Mouse (Mus musculus): ENCODE data around the gene Dimt1. TPM values are rescaled to one million over a fixed set of nuclear protein-coding genes. Genes with fewer than 3 reads are reported as not detected.

Gene Dimt1
- polyA plus RNA-seq, 1 experiment from 2014 or later = 33.5 TPM

DNA sequence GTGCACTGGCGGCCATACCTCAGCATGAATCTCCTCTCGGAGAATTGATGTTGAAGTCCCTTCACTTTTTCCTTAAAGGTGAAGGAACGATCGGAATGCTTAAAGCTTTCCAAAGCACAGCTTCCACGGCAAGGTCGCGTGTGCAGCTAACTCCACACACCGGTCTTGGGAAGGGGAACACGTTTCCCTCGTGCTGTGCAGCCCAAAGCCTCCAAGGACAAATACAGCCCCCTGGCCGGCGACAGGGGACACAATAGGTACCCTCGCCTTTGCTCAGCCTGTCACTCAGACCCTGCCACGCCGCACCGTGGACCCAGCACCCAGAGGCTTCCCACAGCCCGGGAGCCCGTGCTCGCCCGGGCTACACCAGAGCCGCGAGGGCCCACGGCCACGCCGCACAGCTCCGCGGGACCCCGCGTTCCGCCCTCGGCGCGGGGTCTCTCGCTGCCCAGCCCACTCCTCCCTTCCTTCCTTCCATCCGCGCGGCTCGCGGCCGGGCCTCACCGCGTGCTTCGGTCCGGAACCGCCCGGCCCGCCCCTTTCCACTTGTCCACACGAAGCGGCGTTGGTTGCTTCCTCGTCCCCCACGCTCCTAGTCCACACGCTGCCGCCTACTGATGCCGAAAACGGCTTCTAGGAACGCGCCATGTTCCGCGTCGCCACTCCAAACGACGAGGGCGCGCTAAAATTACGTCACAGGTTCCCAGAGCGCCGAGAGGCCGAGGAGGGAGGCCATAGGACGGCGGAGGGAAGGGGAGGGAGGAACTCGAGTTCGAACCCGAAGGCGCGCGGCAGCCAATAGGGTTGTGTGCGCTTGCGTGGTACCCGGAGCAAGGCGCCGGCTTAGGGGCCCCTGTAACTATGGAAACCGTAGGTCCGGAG, 10.4 kb upstream of the Dimt1 start, which contains the start of gene Ipo11:
Ipo11 (minus strand) TSS at position 703 of the 882 bp plus-strand sequence.
- peak; percentile 98 for ATAC-seq (ENCODE audit: low read depth)
- WGBS = under 1% methylated on average over 84 of the region's 84 CpGs
- Histone ChIP-seq H3K4me3 (peak within 1 kb of the TSS; percentile 86), H3K4me2 (peak within 1 kb of the TSS; percentile 62), H3K9ac (peak within 1 kb of the TSS; percentile 81), H3K36me3 (no peaks in the 10 kb centered on the region), H3K4me1 (replicated peaks) (peaks cover 18% of the 10 kb centered on the region), H3K9me3 (no peaks in the 10 kb centered on the region), H3K27ac (replicated peaks) (peak within 1 kb of the TSS; percentile 84), H3K27me3 (no peaks in the 10 kb centered on the region)

DNA sequence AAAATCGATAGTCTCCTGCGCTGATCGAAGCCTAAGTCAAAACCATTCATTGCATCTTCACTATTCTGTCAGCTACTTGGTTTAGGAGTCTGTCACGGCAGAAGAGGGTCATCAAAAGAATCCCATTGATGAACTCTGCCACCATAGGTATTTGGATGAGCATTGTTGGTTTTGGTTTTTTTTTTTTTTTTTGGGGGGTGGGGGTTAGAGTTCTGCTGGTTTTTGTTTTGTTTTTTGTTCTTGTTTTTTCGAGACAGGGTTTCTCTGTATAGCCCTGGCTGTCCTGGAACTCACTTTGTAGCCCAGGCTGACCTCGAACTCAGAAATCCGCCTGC, 9.8 kb upstream of the Dimt1 start:
- 29% methylated on average over 7 of the region's 7 CpGs for WGBS
- H3K9ac ChIP-seq = no peak overlapping the region
- no peak overlapping the region for H3K27ac ChIP-seq (replicated peaks)
- H3K9me3 ChIP-seq = no peaks in the 10 kb centered on the region
- peak overlapping the region; percentile 86 for H3K4me3 ChIP-seq
- peaks cover 18% of the 10 kb centered on the region for H3K4me1 ChIP-seq (replicated peaks)
- ATAC-seq (ENCODE audit: low read depth) = no peak
- H3K4me2 ChIP-seq = peak overlapping the region; percentile 62
- no peaks in the 10 kb centered on the region for H3K36me3 ChIP-seq
- H3K27me3 ChIP-seq = no peaks in the 10 kb centered on the region

DNA sequence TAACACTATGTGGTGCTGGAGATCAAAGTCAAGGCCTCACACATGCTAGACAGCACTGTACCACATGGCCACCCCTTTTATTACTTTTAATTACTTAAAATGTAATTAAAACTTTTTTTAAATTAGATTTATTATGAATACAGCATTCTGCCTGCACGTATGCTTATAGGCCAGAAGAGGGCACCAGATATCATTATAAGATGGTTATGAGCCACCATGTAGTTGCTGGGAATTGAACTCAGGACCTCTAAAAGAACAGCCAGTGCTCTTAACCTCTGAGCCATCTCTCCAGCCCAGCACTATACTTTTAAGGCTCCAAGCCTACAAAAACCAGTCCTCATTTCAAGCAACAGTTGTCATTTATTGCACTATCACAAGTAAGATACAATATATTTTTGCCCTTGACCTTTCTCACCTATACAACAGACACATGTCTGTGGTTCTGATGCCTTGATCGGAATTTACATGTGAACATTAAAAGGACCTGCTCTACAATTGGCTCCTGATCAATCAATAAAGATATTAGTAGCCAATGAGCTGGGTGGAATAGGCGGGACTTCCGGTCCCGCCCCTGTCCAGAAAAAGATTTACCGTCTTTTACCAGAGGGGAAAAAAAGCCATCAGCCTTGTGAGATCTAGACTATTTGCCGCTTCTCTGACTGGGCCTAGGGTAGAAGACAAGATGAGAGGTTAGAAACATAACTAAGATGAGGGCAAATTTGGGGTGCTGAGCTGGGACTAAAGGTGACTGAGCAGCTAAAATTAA, 5.5 kb upstream of the Dimt1 start:
- Histone ChIP-seq H3K27me3 (no peaks in the 10 kb centered on the region), H3K9ac (no peak overlapping the region), H3K4me3 (no peak overlapping the region), H3K4me2 (no peak overlapping the region), H3K9me3 (no peaks in the 10 kb centered on the region), H3K4me1 (replicated peaks) (no peaks in the 10 kb centered on the region), H3K36me3 (no peaks in the 10 kb centered on the region), H3K27ac (replicated peaks) (no peak overlapping the region)
- WGBS = 30% methylated on average over 7 of the region's 7 CpGs
- no peak for ATAC-seq (ENCODE audit: low read depth)

DNA sequence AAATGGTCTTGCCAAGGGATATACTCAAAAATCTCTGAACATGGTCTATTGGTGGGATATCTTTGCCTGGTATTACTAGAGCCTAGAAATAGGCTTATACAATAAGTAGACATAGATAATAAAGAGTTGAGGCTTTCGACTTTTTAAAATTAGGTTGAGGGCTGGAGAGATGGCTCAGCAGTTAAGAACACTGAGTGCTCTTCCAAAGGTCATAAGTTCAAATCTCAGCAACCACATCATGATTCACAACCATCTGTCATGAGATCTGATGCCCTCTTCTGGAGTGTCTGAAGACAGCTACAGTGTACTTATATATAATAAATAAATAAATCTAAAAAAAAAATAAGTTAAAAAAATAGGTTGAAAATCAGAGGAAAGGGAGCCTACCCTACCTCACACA, 4.2 kb upstream of the Dimt1 start:
- H3K27ac ChIP-seq (replicated peaks) = no peak overlapping the region
- H3K27me3 ChIP-seq = no peaks in the 10 kb centered on the region
- no peak for ATAC-seq (ENCODE audit: low read depth)
- H3K4me1 ChIP-seq (replicated peaks) = peaks cover 3% of the 10 kb centered on the region
- H3K9ac ChIP-seq = no peak overlapping the region
- 87% methylated on average over 1 of the region's 1 CpGs for WGBS
- no peak overlapping the region for H3K4me2 ChIP-seq
- H3K36me3 ChIP-seq = no peaks in the 10 kb centered on the region
- no peak overlapping the region for H3K4me3 ChIP-seq
- H3K9me3 ChIP-seq = no peaks in the 10 kb centered on the region

DNA sequence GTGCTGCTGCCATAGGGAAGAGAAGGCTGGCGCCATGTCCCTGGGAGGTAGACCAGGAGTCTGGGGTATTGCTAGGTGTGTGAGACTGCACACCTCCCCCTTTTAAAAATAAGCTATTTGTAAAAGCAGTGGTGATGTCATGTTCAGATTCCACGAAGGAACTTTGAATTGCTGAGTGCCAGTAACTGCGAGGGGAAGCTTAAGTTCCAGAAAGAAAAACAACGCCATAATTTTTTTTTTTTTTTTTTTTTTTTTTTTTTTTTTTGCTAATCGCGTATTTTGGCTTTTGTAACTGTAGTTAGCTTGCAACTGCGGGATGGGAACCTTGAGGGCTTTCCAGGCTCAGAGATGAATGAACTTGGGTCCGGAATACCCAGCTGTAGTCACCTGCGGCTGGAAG, 1.4 kb upstream of the Dimt1 start:
- no peak overlapping the region for H3K9ac ChIP-seq
- H3K27me3 ChIP-seq = no peaks in the 10 kb centered on the region
- no peak overlapping the region for H3K27ac ChIP-seq (replicated peaks)
- 84% methylated on average over 9 of the region's 9 CpGs for WGBS
- no peak for ATAC-seq (ENCODE audit: low read depth)
- H3K36me3 ChIP-seq = peaks cover 13% of the 10 kb centered on the region
- H3K4me1 ChIP-seq (replicated peaks) = peaks cover 20% of the 10 kb centered on the region
- H3K9me3 ChIP-seq = no peaks in the 10 kb centered on the region
- H3K4me3 ChIP-seq = no peak overlapping the region
- no peak overlapping the region for H3K4me2 ChIP-seq

DNA sequence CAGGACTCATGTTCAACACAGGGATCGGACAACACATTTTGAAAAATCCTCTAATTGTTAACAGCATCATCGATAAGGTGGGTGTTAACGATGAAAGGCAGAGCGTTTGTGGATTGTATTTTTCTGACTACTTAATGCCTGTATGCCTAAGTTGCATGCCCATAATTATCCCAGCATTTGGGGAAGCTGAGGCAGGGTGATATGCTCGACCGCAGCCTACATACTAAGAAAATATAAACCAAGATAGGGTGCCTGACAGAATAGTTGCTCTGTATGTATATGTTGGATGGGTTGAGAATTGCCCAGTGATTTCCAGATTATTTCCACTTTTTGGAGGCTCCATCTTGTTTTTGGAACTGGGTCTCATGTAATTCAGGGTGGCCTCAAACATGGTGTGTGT, 656 bp downstream of the Dimt1 start:
- Histone ChIP-seq H3K27me3 (no peaks in the 10 kb centered on the region), H3K36me3 (peaks cover 29% of the 10 kb centered on the region), H3K4me1 (replicated peaks) (peaks cover 20% of the 10 kb centered on the region), H3K27ac (replicated peaks) (peak overlapping the region; percentile 82; the same call in 1 of the 2 replicates), H3K9me3 (no peaks in the 10 kb centered on the region), H3K4me2 (peak overlapping the region; percentile 61), H3K4me3 (peak overlapping the region; percentile 94), H3K9ac (peak overlapping the region; percentile 87)
- 5% methylated on average over 6 of the region's 6 CpGs for WGBS
- ATAC-seq (ENCODE audit: low read depth) = peak; percentile 1; the same call in 1 of the 2 replicates

DNA sequence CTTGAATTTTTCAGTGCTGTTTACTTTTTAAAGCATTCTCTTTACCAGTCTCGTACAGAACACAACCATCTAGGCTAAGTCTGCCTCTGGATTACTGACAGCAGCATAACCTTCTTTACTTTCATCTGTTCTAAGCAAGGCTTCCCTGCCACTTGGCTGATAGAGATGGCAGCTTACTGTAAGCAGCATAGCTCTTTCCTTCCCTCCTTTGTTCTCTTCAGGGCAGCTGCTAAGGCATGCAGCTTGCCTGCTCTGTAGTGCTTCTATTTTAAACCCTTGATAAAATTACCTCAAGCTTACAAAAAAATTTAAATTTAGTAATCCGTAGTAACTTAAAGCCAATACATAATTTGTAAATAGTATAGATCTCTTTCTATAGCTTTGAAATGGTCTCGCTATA, 8.0 kb downstream of the Dimt1 start:
- no peak for ATAC-seq (ENCODE audit: low read depth)
- WGBS = 96% methylated on average over 3 of the region's 3 CpGs
- H3K9me3 ChIP-seq = no peaks in the 10 kb centered on the region

DNA sequence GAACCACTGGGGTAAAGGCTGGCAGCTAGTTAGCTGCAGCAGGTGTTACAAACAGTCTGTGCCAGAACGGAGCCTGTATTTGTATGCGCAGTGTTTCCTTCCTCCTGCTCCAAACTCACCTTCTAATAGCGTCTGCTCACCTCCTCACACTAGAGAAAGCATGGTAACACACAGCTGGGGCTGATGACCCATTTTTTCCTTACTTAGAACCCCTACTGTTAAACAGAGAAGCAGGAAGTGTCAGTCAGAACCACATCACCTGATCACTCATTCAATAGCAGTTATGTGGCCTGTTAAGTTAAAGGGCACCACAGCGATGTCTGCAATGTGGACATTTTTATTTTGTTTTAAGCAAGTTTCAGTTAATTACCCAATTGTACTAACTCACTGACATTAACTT, 10.6 kb downstream of the Dimt1 start:
- ATAC-seq (ENCODE audit: low read depth) = no peak
- Histone ChIP-seq H3K9ac (no peak overlapping the region), H3K4me2 (no peak overlapping the region), H3K4me1 (replicated peaks) (no peaks in the 10 kb centered on the region), H3K4me3 (no peak overlapping the region), H3K9me3 (no peaks in the 10 kb centered on the region), H3K27me3 (no peaks in the 10 kb centered on the region), H3K36me3 (peaks cover 69% of the 10 kb centered on the region), H3K27ac (replicated peaks) (no peak overlapping the region)
- 88% methylated on average over 4 of the region's 4 CpGs for WGBS

More for the DNA sequence above, 8.0 kb downstream of the Dimt1 start:
- Histone ChIP-seq H3K27ac (replicated peaks) (no peak overlapping the region), H3K4me2 (no peak overlapping the region), H3K9ac (no peak overlapping the region), H3K4me3 (no peak overlapping the region), H3K27me3 (no peaks in the 10 kb centered on the region), H3K36me3 (peaks cover 69% of the 10 kb centered on the region), H3K4me1 (replicated peaks) (no peaks in the 10 kb centered on the region)

DNA sequence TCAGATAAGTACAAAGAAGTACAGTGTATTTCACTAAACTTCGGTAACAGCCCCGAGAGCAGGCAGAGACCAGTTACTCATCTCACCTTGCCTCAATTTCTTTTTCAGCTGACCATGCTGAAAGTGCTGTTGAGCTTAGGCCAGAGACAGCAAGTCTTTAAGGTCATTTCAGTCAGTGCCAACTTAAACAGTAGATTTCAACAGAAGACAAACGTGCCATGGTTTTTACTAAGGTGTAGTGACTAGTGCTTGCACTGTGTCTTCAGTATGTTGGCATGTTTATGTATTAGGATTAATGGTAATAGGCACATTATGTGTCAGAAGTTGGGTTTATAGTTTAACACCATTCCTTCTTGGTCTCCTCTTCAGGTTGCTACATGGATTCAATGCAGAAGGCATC, 11.4 kb downstream of the Dimt1 start:
- Histone ChIP-seq H3K4me3 (no peak overlapping the region), H3K36me3 (peaks cover 71% of the 10 kb centered on the region), H3K4me2 (no peak overlapping the region), H3K4me1 (replicated peaks) (no peaks in the 10 kb centered on the region), H3K27me3 (no peaks in the 10 kb centered on the region), H3K9ac (no peak overlapping the region), H3K9me3 (no peaks in the 10 kb centered on the region), H3K27ac (replicated peaks) (no peak overlapping the region)
- ATAC-seq (ENCODE audit: low read depth) = no peak
- WGBS = 90% methylated on average over 3 of the region's 3 CpGs

DNA sequence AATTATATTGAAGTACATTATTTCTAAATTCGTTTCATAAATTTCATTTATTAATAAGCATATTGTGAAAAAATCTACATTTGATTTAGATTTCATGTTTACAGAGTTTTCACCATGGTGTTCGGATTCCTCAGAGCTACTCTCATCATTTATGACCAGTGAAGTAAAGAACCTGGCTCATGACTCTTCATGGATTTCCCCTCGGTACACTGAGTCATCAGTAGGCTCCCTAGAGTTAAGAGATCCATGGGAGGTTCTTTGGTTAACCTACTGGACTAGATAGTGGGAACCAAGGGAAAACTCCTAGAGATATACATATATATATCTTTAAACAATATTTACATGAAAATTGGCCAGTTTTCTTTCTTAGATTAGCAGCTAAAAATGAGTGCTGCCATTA, 13.6 kb downstream of the Dimt1 start:
- Histone ChIP-seq H3K27me3 (no peaks in the 10 kb centered on the region), H3K27ac (replicated peaks) (no peak overlapping the region), H3K4me1 (replicated peaks) (no peaks in the 10 kb centered on the region), H3K9me3 (no peaks in the 10 kb centered on the region), H3K9ac (no peak overlapping the region), H3K4me3 (no peak overlapping the region), H3K4me2 (no peak overlapping the region), H3K36me3 (peaks cover 67% of the 10 kb centered on the region)
- WGBS = 89% methylated on average over 3 of the region's 3 CpGs
- ATAC-seq (ENCODE audit: low read depth) = no peak

DNA sequence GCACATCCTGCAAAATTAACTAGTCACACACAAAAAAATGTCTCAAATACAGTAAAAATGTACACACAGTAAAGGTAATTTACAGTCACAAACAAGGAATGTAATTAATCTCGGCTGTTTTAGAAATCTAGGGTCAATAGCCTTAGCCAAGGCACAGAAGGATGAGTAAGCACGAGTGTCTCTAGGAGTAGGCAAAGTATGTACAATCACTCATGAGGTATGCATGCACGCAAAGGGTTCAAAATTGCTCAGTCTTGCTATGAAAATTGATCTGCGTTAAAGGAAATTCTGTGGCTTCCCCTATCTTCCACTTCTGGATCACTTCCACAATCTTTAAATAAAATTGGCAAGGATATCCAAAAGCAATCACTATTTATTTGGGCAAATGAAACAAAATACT, 14.6 kb downstream of the Dimt1 start:
- H3K36me3 ChIP-seq = peaks cover 61% of the 10 kb centered on the region
- WGBS = 91% methylated on average over 4 of the region's 4 CpGs

DNA sequence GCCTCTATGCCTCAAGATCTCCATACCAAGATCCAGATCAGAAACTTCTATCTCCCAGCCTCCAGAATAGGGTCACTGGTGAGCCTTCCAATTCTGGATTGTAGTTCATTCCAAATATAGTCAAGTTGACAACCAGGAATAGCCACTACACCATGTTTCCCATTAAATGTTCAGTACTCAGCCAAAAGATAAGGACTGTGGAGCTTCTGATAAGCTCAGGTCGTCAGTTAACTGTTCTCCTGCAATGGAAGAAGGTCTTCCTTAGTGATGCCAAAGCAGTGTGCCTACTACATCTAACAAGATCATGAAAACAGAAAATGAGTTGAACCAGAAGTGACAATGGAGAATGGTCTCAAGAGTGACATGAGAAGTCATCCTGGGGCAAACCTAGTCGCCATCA, 50.0 kb downstream of the Dimt1 start:
- Histone ChIP-seq H3K27ac (replicated peaks) (no peak overlapping the region), H3K9me3 (no peaks in the 10 kb centered on the region), H3K9ac (no peak overlapping the region), H3K4me3 (no peak overlapping the region), H3K36me3 (peaks cover 15% of the 10 kb centered on the region), H3K4me2 (no peak overlapping the region), H3K4me1 (replicated peaks) (no peaks in the 10 kb centered on the region; the same call in 1 of the 2 replicates), H3K27me3 (no peaks in the 10 kb centered on the region)
- WGBS = 89% methylated on average over 2 of the region's 2 CpGs
- ATAC-seq (ENCODE audit: low read depth) = no peak

More for the DNA sequence above, 14.6 kb downstream of the Dimt1 start:
- Histone ChIP-seq H3K27me3 (no peaks in the 10 kb centered on the region), H3K4me3 (no peak overlapping the region), H3K27ac (replicated peaks) (no peak overlapping the region), H3K9me3 (no peaks in the 10 kb centered on the region), H3K9ac (no peak overlapping the region), H3K4me1 (replicated peaks) (no peaks in the 10 kb centered on the region), H3K4me2 (no peak overlapping the region)
- no peak for ATAC-seq (ENCODE audit: low read depth)

Measured in neural tube, embryonic 13.5 days (tissue).